Mouse (Mus musculus): ENCODE data around the gene Siah3.

DNA sequence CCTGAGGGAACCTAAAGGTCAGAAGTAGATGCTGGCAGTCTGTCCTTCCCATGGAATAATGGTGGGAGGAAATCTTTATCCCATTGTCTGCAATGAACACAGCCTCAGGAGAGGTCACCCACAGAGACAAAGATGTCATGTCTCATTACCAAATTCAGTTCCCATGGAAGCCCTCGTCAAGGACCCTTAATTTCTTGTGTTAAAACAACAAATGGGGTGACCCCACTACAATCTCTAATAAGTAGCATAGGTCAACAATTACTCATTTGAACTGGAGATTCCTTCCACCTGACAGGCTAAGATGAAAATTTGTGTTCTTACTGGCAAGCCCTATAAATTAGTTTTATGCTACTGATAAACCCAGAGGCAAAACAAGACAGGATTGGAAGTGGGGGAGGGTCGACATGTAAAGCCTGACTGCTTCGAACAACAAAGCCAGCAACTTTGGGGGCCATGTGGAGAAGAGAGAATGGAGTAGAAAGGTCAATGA is 45.8 kb downstream of the Siah3 start:
- TF ChIP-seq CTCF (IDR thresholded peaks at IDR 0.05; ENCODE audit: borderline replicate concordance, extremely low read depth, insufficient read depth, insufficient read length) (no peak), POLR2A (IDR thresholded peaks at IDR 0.05; ENCODE audit: borderline replicate concordance, extremely low read depth, insufficient read depth, insufficient read length, poor library complexity, severe bottlenecking) (no peak)

All from brain, embryonic 14.5 days (tissue).